Mouse (Mus musculus) kidney, postnatal 0 days (tissue): ENCODE results near the gene Myo3b. TPM values are rescaled to one million over a fixed set of nuclear protein-coding genes. Genes with fewer than 3 reads are reported as not detected.

Source experiments
- ATAC-seq: fragments of 200-750 bp; cut with Nextera tagmentation; replicated peaks from 2 replicates; pipeline ENCODE4 v1.8.0; 2017; ENCODE audit warnings: low read depth, moderate number of reproducible peaks, moderate TSS enrichment, moderate library complexity; ENCODE audit not compliant: low FRiP score
- DNase-seq: peaks from one replicate; pipeline ENCODE4 v3.0.0-alpha.2; 2016; ENCODE audit warnings: low spot score
- H3K27ac ChIP-seq: fragments of 300-500 bp; sonication (generic); 2 replicates; pipeline ENCODE4 v1.5.1; 2014; ENCODE audit warnings: mild to moderate bottlenecking
- H3K27me3 ChIP-seq: fragments of 300-500 bp; sonication (generic); 2 replicates; pipeline ENCODE4 v1.6.1; 2014; ENCODE audit warnings: low read length, mixed read lengths; ENCODE audit not compliant: insufficient read depth
- H3K36me3 ChIP-seq: fragments of 300-500 bp; sonication (generic); 2 replicates; pipeline ENCODE4 v1.6.1; 2014; ENCODE audit warnings: low read length, mixed read lengths; ENCODE audit not compliant: insufficient read depth
- H3K4me1 ChIP-seq: fragments of 300-500 bp; sonication (generic); replicated peaks from 2 replicates; pipeline ENCODE4 v1.6.1; 2014; ENCODE audit warnings: antibody characterized with exemption, low read length, mixed read lengths; ENCODE audit not compliant: insufficient read depth
- H3K4me2 ChIP-seq: fragments of 300-500 bp; sonication (generic); 2 replicates; pipeline ENCODE4 v1.6.1; 2014; ENCODE audit warnings: mild to moderate bottlenecking, low read length, moderate library complexity, mixed read lengths
- H3K4me3 ChIP-seq: fragments of 300-500 bp; sonication (generic); replicated peaks from 2 replicates; pipeline ENCODE4 v1.5.1; 2014; ENCODE audit warnings: low read depth, low read length
- H3K9ac ChIP-seq: fragments of 300-500 bp; sonication (generic); 2 replicates; pipeline ENCODE4 v1.6.1; 2014; ENCODE audit warnings: low read depth, low read length
- H3K9me3 ChIP-seq: fragments of 300-500 bp; sonication (generic); replicated peaks from 2 replicates; pipeline ENCODE4 v1.6.1; 2016; ENCODE audit warnings: low read length, inconsistent platforms, mixed read lengths
- CTCF ChIP-seq: IDR thresholded peaks from 2 replicates; pipeline ENCODE4 v1.5.1; 2016; ENCODE audit warnings: antibody characterized with exemption, low read depth, mild to moderate bottlenecking, moderate library complexity
- WGBS: fragments of 180-500 bp; shearing (Covaris S2); extraction: QIAGEN DNeasy Blood & Tissue Kit; methylation state at CpG from one replicate; pipeline ENCODE4 v1.1.7; 2014; 5-methylcytosine and 5-hydroxymethylcytosine counted together
- polyA plus RNA-seq: library from polyadenylated mRNA; unstranded; fragments of >200 nt; fragmentation: Nextera tagmentation; extraction: Ambion mirVana; gene quantifications from 2 replicates; pipeline ENCODE4 v1.2.1, GENCODE M21; 2015

Gene Myo3b
- polyA plus RNA-seq, 1 experiment from 2014 or later, result 1.3 TPM

- Histone ChIP-seq H3K4me3 (no peak overlapping the region), H3K4me1 (no peaks in the 10 kb centered on the region), H3K27ac (no peak overlapping the region), H3K27me3 (no peaks in the 10 kb centered on the region), H3K4me2 (no peak overlapping the region), H3K9ac (no peak overlapping the region), H3K36me3 (no peaks in the 10 kb centered on the region), H3K9me3 (no peaks in the 10 kb centered on the region)
- TF ChIP-seq CTCF, result no peak
- WGBS, result 31% methylated on average over 8 of the region's 8 CpGs
- ATAC-seq (no peak), DNase-seq (no peak)
These were observed 163.7 kb downstream of the Myo3b start for GRCm38 (mm10) chr2:70202578-70203167.

- no peak for ATAC-seq
- H3K4me2 ChIP-seq, result no peak overlapping the region
- TF ChIP-seq CTCF, result no peak
- H3K27me3 ChIP-seq, result no peaks in the 10 kb centered on the region
- H3K4me1 ChIP-seq, result no peaks in the 10 kb centered on the region
- DNase-seq, result no peak
- H3K4me3 ChIP-seq, result no peak overlapping the region
- 90% methylated on average over 1 of the region's 1 CpGs for WGBS
- H3K9me3 ChIP-seq, result no peaks in the 10 kb centered on the region
- no peak overlapping the region for H3K9ac ChIP-seq
- no peaks in the 10 kb centered on the region for H3K36me3 ChIP-seq
- no peak overlapping the region for H3K27ac ChIP-seq
These were observed 169.5 kb downstream of the Myo3b start for GRCm38 (mm10) chr2:70208411-70208810.

GRCm38 (mm10) chr2:70209790-70210189 is 170.9 kb downstream of the Myo3b start:
- Histone ChIP-seq H3K4me1 (no peaks in the 10 kb centered on the region), H3K4me2 (no peak overlapping the region), H3K4me3 (no peak overlapping the region), H3K27me3 (no peaks in the 10 kb centered on the region), H3K27ac (no peak overlapping the region), H3K9me3 (no peaks in the 10 kb centered on the region), H3K36me3 (no peaks in the 10 kb centered on the region), H3K9ac (no peak overlapping the region)
- 84% methylated on average over 3 of the region's 3 CpGs for WGBS
- no peak for ATAC-seq
- DNase-seq, result no peak
- no peak for TF ChIP-seq CTCF

- DNase-seq (no peak), ATAC-seq (no peak)
- Histone ChIP-seq H3K4me1 (no peaks in the 10 kb centered on the region), H3K36me3 (no peaks in the 10 kb centered on the region), H3K9me3 (no peaks in the 10 kb centered on the region), H3K9ac (no peak overlapping the region), H3K4me2 (no peak overlapping the region), H3K27me3 (no peaks in the 10 kb centered on the region), H3K27ac (no peak overlapping the region), H3K4me3 (no peak overlapping the region)
- TF ChIP-seq CTCF, result no peak
- WGBS, result 85% methylated on average over 22 of the region's 22 CpGs
These were observed 171.8 kb downstream of the Myo3b start for GRCm38 (mm10) chr2:70210427-70211332.

- no peaks in the 10 kb centered on the region for H3K36me3 ChIP-seq
- TF ChIP-seq CTCF, result no peak
- H3K4me3 ChIP-seq, result no peak overlapping the region
These were observed 175.5 kb downstream of the Myo3b start for GRCm38 (mm10) chr2:70214401-70214800.

GRCm38 (mm10) chr2:70217800-70218199 is 178.9 kb downstream of the Myo3b start:
- WGBS, result 81% methylated on average over 3 of the region's 3 CpGs
- Histone ChIP-seq H3K4me2 (no peak overlapping the region), H3K27ac (no peak overlapping the region), H3K4me3 (no peak overlapping the region), H3K36me3 (no peaks in the 10 kb centered on the region), H3K27me3 (no peaks in the 10 kb centered on the region), H3K4me1 (no peaks in the 10 kb centered on the region), H3K9ac (no peak overlapping the region), H3K9me3 (no peaks in the 10 kb centered on the region)
- DNase-seq (peak; percentile 38), ATAC-seq (no peak)
- peak; percentile 44 for TF ChIP-seq CTCF

More at GRCm38 (mm10) chr2:70214401-70214800, 175.5 kb downstream of the Myo3b start:
- H3K27ac ChIP-seq, result no peak overlapping the region
- H3K4me1 ChIP-seq, result no peaks in the 10 kb centered on the region
- ATAC-seq (no peak), DNase-seq (no peak)
- no peak overlapping the region for H3K4me2 ChIP-seq
- H3K9me3 ChIP-seq, result no peaks in the 10 kb centered on the region
- no peaks in the 10 kb centered on the region for H3K27me3 ChIP-seq
- H3K9ac ChIP-seq, result no peak overlapping the region
- WGBS, result 81% methylated on average over 8 of the region's 8 CpGs
